Comparison of ENCODE assay signal across 8 mouse cellular contexts in genomic region chr6:145359470-145360430, GRCm38 (mm10).
DNase-seq lines count a peak whose midpoint lies in the region; ATAC-seq and TF ChIP-seq lines count a peak whose summit lies in the region.

No protein-coding gene starts in this region.

- H3K27me3 ChIP-seq in kidney, embryonic 14.5 days (ENCODE audit: control insufficient read depth, insufficient read depth, low read length) = no peaks in the 10 kb centered on the region
- H3K27me3 ChIP-seq in hindbrain, embryonic 11.5 days (ENCODE audit: control insufficient read depth, insufficient read depth, low read length) = no peaks in the 10 kb centered on the region
- peaks cover 4% of the 10 kb centered on the region; the same call in 1 of the 2 replicates for H3K27me3 ChIP-seq in midbrain, postnatal 0 days (ENCODE audit: insufficient read depth, low read length)
- no peaks in the 10 kb centered on the region for H3K27me3 ChIP-seq in testis, adult 2 months (ENCODE audit: control insufficient read depth, insufficient read depth, low read length)

- no peak; the same call in 1 of the 2 replicates for ATAC-seq in kidney, embryonic 14.5 days (ENCODE audit: low FRiP score, low TSS enrichment)
- no peak for ATAC-seq in hindbrain, embryonic 11.5 days (ENCODE audit: low FRiP score)
- no peak for ATAC-seq in midbrain, postnatal 0 days (ENCODE audit: low FRiP score)

- no peaks in the 10 kb centered on the region for H3K4me1 ChIP-seq in kidney, embryonic 14.5 days (ENCODE audit: control insufficient read depth, insufficient read depth, low read length)
- H3K4me1 ChIP-seq in hindbrain, embryonic 11.5 days (replicated peaks; ENCODE audit: control insufficient read depth, insufficient read depth, low read length) = no peaks in the 10 kb centered on the region
- no peaks in the 10 kb centered on the region for H3K4me1 ChIP-seq in midbrain, postnatal 0 days (ENCODE audit: insufficient read depth, low read length)
- H3K4me1 ChIP-seq in testis, adult 2 months (ENCODE audit: control insufficient read depth, insufficient read depth, low read length) = peaks cover 7% of the 10 kb centered on the region

- peak; percentile 95 for TF ChIP-seq CTCF in midbrain, postnatal 0 days (IDR thresholded peaks at IDR 0.05)
- peak; percentile 8; the same call in 1 of the 2 replicates for TF ChIP-seq CTCF in testis, adult 2 months (IDR thresholded peaks at IDR 0.05; ENCODE audit: control insufficient read depth, insufficient read depth, insufficient replicate concordance, low read depth, low read length)

- peaks cover 4% of the 10 kb centered on the region; the same call in 1 of the 2 replicates for H3K9me3 ChIP-seq in kidney, embryonic 14.5 days (ENCODE audit: control insufficient read depth, low read length)
- H3K9me3 ChIP-seq in hindbrain, embryonic 11.5 days (ENCODE audit: control insufficient read depth, low read length) = no peaks in the 10 kb centered on the region
- no peaks in the 10 kb centered on the region for H3K9me3 ChIP-seq in midbrain, postnatal 0 days (ENCODE audit: low read length)

- 38% methylated on average over 26 of the region's 26 CpGs for WGBS in kidney, embryonic 14.5 days
- WGBS in hindbrain, embryonic 11.5 days = 47% methylated on average over 26 of the region's 26 CpGs
- WGBS in midbrain, postnatal 0 days = 40% methylated on average over 26 of the region's 26 CpGs

- H3K9ac ChIP-seq in kidney, embryonic 14.5 days (ENCODE audit: low read depth, low read length) = no peak overlapping the region
- no peak overlapping the region for H3K9ac ChIP-seq in hindbrain, embryonic 11.5 days (ENCODE audit: low read depth, low read length)
- H3K9ac ChIP-seq in midbrain, postnatal 0 days (replicated peaks; ENCODE audit: low read length, poor library complexity, severe bottlenecking) = no peak overlapping the region

- no peak overlapping the region for H3K27ac ChIP-seq in kidney, embryonic 14.5 days (ENCODE audit: low read depth, low read length)
- H3K27ac ChIP-seq in hindbrain, embryonic 11.5 days (ENCODE audit: low read depth, low read length) = no peak overlapping the region
- no peak overlapping the region for H3K27ac ChIP-seq in midbrain, postnatal 0 days (ENCODE audit: low read depth, low read length)
- no peak overlapping the region for H3K27ac ChIP-seq in testis, adult 2 months (ENCODE audit: control insufficient read depth, insufficient read depth, low read depth, low read length)

- peak; percentile 37 for DNase-seq in kidney, adult 18-20 months
- DNase-seq in NIH3T3 (ENCODE audit: low read depth) = peak; percentile 95
- DNase-seq in embryo, embryonic 11.5 days (ENCODE audit: low read depth, low spot score) = peak; percentile 69
- DNase-seq in hindbrain, embryonic 11.5 days (ENCODE audit: low spot score) = peak; percentile 82
- peak; percentile 72 to 78 for DNase-seq in left cerebral cortex, postnatal 14 days (ENCODE audit: low spot score in 2 of 2)
- peak; percentile 79 for DNase-seq in midbrain, postnatal 0 days (ENCODE audit: low spot score)

- H3K4me2 ChIP-seq in kidney, embryonic 14.5 days (replicated peaks; ENCODE audit: low read depth, low read length) = no peak overlapping the region
- no peak overlapping the region for H3K4me2 ChIP-seq in hindbrain, embryonic 11.5 days (replicated peaks; ENCODE audit: low read depth, low read length)
- no peak overlapping the region for H3K4me2 ChIP-seq in midbrain, postnatal 0 days (ENCODE audit: low read depth, low read length, poor library complexity, severe bottlenecking)

- no peak for TF ChIP-seq POLR2A in testis, adult 2 months (IDR thresholded peaks at IDR 0.05; ENCODE audit: control insufficient read depth, low read depth, low read length)

- intact Hi-C loops in left cerebral cortex, postnatal 14 days (cut with DNase I) = loop anchor here (5.0 to 10.0 kb wide), 3 partner anchors 435 to 923 kb away; no protein-coding TSS in a partner anchor

- H3K4me3 ChIP-seq in kidney, embryonic 14.5 days (ENCODE audit: low read length) = no peak overlapping the region
- H3K4me3 ChIP-seq in hindbrain, embryonic 11.5 days (ENCODE audit: low read depth, low read length) = no peak overlapping the region
- H3K4me3 ChIP-seq in midbrain, postnatal 0 days (ENCODE audit: low read depth, low read length) = no peak overlapping the region
- no peak overlapping the region for H3K4me3 ChIP-seq in testis, adult 2 months (ENCODE audit: control insufficient read depth, low read depth, low read length)

- no peaks in the 10 kb centered on the region for H3K36me3 ChIP-seq in kidney, embryonic 14.5 days (ENCODE audit: control insufficient read depth, insufficient read depth, low read length)
- H3K36me3 ChIP-seq in hindbrain, embryonic 11.5 days (ENCODE audit: control insufficient read depth, insufficient read depth, low read length) = no peaks in the 10 kb centered on the region
- H3K36me3 ChIP-seq in midbrain, postnatal 0 days (ENCODE audit: insufficient read depth, low read length) = no peaks in the 10 kb centered on the region
- no peaks in the 10 kb centered on the region for H3K36me3 ChIP-seq in testis, adult 2 months (ENCODE audit: control insufficient read depth, insufficient read depth, low read length)

Comparison
In these comparisons a context has a peak if more than half of its experiments do, and no peak if none do; other contexts are left out.
1. DNase-seq: peak in every context shown above with its lines; median percentile 95 in NIH3T3; 82 in hindbrain, embryonic 11.5 days; 79 in midbrain, postnatal 0 days; 75 in left cerebral cortex, postnatal 14 days; 69 in embryo, embryonic 11.5 days; 37 in kidney, adult 18-20 months.